Mouse (Mus musculus): ENCODE measurements around the gene Clic1.

The Clic1 gene

DNA sequence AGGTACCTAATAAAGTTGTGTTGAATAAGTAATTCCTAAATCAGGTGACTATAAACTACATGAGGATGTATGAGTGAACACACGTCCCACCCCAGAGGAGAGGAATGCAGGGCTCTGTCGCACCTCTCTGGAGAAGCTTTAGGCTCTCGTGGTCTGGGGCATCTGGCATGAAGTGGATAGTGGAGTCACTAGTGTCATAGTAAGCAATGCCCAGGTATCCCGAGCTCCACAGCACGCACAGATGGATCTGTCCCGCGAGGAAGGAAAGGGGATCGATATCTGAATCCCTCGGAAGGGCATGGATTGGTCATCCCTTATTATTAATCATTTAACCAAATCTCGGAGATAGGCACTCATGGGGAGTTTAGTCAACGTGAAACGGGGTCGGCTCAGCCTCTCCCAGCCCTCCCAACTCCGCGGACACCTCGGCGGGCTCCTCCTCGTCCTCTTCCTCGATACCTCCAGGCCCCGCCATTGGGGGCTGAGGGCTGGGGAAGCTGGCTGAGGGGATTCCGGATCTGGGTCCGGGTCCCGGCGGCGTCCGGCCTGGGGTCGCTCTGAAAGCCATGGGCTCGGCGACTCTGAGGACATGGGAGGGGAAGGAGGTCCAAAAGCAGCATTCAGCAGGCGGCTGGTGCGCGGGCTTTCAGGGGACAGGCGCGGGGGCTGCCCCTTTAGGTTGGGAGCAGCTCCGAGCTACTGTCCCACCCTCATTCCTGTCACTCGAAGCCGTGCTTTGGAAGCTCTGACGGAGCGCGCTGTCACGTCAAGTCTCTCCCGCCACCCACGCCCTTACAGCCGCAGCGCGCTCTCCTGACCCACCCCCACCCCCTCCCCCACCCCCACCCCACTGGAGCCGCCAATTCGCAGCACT is 3.7 kb upstream of the Clic1 start:
- DNase-seq (ENCODE audit: low read depth), result no peak

DNA sequence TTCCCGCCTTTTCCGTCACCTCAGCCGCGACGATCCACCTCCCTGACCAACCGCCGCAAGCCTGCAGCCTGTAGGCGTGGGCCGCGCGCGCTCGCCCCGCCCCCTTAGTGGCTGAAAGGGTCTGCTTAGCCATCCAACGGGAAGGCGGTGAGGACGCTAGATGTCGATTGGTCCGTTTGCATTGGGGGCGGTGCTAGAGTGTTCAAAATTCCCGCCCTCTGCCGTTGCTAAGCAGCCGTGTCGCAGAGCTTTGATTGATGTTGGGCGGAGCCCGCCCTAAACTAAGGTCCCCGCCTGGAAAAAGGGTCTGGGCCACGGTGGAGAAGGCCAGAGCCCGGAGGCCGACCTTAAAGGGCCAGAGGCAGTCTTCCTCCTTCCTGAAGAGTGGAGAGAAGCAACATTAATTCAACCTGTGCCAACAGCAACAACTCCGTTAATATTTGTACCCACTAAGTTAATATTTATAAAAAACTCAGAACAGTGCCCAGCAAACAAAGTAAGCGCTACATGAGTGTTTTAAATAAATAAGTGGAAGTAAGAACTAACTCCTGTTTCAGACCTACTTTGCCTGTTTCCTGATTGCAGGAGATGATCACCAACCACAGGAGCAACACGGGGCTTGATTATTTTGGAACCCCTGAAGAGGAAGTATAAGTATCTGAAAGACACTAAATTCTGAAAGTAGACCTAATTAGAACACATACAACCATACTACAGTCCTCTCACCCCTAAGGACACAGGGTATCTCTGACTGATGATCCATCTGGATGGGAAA is 2.9 kb upstream of the Clic1 start, which contains the start of gene Msh5:
Gene Msh5 (minus strand): TSS at position 65 of the 775 bp plus-strand sequence.
- DNase-seq (ENCODE audit: low read depth), result peak; percentile 99

DNA sequence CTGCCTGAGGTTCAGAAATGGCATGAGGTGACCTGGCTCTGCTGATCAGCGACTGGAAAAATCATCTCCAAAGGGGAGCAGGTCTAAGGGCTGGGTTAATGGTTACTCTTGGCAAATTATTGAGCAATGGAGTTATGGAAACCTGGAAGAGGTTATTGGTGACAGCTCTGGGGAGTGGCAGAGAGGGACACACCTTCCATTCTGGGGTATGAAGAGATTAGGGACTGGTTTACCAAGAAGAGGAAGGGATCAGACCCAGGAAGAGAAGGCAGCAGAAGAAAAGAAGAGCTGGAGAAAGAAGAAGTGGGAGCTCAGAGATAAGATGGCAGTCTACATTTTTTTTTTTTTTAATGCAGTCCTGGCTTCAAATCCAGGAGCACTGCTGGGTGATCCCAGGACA is 2.1 kb upstream of the Clic1 start:
- DNase-seq (ENCODE audit: low read depth), result no peak

DNA sequence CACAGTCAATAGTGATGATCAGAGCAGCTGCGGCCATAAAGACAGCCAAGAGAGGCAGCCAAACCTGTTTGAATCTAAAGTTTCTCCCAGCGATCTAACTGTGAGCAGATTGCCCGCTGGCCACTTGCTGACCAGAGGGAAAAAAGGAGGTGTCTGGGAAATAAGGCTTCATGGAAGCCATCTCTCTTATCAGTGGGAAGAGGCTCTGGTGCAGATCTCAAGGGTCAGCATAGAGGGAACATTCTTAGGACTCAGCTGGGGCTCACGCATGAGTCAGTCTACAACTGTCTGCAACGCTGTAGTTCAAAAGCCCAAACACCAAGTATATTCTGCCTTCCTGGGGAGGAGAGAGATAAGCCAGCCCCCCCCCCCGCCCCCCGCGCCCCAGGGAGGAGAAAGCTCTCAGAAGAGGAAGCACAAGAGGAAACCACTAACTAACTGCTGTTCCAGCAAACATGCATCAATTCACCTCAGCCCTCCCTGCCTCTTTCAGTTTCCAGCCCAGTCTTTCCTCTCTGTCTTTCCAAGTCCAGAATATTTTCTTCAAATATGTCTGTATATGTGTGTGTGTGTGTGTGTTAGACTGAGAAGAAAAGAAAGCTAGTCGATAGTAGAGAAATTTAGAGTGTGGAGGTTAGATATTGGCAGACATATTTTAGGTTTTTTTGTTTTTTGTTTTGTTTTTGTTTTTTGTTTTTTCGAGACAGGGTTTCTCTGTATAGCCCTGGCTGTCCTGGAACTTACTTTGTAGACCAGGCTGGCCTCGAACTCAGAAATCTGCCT is 1.4 kb upstream of the Clic1 start:
- peak; percentile 53 for DNase-seq (ENCODE audit: low read depth)

DNA sequence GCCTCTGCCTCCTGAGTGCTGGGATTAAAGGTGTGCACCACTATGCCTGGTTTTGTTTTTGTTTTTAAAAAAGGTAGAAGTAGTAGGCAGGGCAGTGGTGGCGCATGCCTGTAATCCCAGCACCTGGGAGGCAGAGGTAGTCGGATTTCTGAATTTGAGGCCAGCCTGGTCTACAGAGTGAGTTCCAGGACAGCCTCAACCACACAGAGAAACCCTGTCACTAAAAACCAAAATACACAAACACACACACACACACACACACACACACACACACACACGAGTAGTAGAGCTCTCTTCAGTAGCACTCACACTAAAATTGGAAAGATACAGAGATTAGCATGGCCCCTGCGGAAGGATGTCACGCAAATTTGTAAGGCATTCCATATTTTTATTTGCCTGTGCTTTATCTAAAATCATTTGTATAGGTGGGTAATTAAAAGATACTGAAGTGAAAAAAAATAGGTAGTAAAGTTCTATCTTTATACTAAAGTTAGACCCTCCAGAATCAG is 780 bp upstream of the Clic1 start:
- no peak for DNase-seq (ENCODE audit: low read depth)

DNA sequence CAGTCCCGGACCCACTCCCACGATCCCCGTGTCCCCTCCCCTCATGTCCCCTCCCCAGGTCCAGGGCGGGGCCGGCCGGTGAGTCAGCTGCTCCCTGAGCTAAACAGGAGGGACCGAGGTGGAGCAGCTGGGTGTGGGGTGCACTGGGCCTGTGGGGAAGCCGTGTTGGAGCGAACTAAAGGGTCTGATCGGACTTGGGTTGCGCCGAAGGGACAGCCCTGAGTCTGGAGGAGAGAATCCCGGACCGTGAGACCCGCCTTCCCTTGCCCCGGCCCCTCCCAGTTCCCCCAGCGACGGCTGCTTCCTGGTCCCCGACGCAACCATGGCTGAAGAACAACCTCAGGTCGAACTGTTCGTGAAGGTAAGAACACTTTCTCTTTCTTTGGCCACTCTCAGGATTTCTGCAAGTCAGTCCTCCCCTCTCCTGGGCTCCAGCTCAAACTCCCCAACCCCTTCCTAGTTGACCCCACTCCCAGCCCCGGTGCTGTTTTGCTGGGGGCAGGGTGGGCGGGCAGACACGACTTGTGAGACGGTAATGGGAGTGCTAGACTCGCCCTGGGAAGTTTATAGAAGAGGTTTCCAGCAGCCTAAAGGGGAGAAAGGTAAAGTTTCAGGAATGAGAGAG is 472 bp downstream of the Clic1 start:
- DNase-seq (ENCODE audit: low read depth), result peak; percentile 88

DNA sequence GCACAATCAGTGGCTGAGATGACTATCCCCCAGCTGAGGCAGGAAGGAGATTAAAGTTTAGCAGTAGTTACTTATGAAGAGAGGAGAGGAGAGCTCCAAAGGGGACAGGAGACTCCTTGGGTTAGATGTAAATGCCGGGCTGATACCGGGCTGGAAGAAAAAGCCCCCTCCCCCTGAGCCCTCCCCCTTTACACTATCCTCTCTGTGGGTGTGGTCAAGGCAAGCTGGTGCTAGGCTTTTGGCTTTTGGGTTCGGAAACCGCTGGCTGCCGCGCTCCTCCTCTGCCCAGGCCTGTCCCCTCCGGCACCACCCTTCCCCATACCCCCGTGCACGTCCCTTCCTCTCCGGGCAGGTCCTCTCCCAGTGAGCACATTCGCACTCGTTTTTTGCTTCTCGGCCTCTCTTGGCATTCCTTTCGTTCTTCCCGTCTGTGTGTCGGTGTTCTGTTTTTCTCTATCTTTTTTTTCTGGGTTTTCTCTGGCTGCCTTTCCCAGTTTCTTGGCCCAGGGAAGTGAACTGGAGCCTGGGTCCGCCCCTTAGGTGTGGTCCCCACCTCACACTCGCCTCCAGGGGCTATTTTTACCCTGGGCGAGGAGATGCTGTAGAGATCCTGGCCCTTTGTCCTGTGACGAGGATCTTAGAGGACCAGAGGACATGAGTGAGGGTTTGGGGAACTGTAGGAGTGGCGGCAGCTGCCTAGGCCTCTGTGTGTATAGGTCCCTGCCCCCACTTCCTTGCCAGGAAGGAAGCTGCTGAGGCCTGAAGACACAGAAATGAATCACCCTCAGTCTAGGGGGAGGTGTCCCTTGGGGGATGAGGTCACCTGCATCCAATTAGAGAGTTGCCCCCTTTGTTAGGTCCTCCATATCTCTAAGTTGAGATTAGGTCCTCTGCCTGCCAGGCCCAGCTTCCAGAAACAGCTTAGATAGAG is 1.7 kb downstream of the Clic1 start:
- peak; percentile 90 for DNase-seq (ENCODE audit: low read depth)

DNA sequence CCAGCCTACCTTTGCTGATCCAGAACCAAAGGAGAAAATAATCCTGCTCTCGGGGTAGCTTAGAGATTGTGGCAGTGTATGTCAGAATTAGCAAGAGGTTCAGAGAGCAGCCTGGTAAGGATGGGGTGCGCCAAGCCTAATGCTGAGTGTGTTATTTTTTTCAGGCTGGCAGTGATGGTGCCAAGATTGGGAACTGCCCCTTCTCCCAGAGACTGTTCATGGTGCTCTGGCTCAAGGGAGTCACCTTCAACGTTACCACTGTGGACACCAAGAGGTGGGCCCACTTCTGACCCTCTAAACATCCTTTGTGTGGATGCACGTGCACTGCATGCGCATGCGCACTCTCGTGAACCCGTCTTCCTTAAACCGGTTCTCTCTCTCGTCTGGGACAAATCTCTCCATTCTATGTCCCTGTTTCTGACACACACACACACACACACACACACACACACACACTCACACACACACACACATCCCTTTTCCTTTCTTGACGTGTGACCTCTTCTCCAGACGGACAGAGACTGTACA is 2.6 kb downstream of the Clic1 start:
- no peak for DNase-seq (ENCODE audit: low read depth)

DNA sequence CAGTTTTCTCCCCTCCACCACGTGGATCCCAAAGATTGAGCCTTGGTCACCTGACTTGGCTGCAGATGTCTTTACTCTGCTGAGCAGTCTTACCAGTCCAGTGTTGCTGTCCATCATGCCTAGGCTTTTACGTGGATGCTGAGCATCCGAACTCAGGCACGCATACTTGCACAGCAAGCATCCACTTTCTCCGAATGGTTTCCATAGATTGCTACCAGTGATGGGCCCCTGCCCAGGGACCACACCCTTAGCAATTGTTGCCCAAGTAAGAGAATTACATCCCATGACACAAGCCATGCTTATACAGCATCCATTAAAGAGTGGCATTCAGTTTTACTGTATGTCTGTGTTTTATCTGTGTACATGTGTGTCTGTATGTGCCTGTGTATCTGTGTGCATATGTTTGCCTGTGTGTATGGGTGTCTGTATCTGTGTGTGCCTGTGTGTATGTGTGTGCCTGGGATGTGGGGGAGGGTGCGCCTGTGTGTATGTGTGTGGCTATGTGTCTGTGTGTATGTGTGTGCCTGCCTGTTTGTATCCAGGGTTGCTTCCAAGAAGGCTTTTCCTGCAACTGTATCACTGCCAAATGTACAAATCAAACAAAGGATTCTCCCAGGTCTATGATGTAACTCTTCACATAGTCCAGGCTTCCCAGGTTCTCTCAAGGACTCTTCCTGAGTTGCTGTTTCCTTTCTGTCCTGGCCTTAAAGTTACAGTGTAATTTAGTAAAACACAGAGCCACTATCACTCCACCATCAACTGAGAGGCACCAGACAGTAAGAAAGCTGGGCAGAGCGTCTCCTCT is 6.1 kb downstream of the Clic1 start:
- no peak for DNase-seq (ENCODE audit: low read depth)

DNA sequence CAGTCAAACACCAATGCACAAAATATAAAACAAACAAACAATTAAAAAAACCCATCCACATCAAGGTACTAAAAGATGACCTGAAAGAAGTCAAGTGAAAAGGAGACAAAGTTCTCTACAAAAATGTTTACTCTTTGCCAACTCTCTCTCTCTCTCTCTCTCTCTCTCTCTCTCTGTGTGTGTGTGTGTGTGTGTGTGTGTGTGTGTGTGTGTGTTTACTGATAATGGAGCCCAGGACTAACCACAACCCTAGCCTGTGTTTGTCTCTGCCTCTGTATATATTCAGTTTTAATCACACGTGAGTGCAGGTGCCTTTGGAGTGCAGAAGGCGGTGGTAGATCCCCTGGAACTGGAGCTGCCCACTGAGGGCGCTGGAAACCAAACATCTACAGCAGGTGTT is 7.3 kb downstream of the Clic1 start:
- DNase-seq (ENCODE audit: low read depth), result no peak

DNA sequence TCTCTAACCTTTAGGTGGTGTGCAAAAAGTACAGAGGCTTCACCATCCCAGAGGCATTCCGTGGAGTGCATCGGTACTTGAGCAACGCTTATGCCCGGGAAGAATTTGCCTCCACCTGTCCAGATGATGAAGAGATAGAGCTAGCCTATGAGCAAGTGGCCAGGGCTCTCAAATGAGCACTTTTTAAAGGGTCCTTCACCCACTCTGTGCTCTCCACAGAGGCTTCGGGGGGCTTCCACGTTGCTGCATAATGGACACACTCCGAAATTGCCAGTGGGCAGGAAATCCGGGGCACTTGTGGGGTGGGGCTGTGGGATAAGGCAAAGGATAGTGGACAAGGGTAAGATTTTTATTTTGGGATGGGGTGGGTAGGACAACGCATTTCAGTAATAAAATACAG is 8.6 kb downstream of the Clic1 start:
- DNase-seq (ENCODE audit: low read depth), result no peak

DNA sequence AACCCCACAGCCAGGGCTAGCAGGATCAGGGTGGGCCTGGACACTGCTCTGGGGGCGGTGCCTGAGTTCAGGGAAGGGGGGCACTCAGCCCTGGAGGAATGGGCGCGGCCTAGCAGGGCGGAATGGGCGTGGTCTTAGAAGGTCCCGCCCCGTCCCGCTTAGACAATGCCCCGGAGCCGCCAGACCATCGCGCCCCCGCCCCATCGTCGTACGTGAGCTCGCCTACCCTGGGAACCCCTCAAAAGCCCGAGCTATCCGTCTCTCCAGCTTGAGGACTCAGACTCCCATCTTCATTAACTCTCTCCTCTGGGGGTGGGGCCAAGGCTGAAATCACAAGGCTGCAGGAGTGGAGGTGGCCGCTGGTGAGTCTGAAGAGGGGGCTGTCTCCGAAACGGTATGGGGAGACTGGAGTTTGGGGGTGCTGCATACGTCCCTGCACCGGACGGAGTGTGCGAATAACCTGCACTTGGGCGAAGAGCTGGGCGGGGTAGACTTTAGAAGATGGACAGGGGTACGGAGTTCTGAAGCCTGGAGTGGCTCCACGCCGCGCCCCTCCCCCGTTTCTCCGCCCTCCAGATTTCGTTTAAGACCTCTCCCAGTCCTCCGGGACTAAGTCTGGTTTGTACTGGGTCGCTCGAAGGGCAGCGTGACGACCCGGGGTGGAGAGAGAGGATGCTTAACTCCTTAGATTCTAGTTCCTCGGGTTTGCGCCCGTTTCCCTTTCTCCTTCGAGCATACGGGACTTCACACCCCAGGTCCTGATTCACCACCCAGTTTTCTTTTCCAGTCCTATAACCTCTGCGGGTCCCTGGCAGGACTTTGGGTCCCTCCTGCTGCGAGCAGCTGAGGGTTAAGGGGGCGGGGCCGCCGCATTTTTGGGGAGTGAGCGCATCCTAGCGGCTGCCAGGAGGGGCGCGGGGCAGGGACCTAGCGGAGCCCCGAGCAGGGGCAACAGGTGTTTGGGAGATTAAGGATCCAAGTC is 9.4 kb downstream of the Clic1 start, which contains the start of gene Ddah2:
Gene Ddah2 (plus strand): TSS at position 125 of the 982 bp plus-strand sequence.
- DNase-seq (ENCODE audit: low read depth), result peak; percentile 96

DNA sequence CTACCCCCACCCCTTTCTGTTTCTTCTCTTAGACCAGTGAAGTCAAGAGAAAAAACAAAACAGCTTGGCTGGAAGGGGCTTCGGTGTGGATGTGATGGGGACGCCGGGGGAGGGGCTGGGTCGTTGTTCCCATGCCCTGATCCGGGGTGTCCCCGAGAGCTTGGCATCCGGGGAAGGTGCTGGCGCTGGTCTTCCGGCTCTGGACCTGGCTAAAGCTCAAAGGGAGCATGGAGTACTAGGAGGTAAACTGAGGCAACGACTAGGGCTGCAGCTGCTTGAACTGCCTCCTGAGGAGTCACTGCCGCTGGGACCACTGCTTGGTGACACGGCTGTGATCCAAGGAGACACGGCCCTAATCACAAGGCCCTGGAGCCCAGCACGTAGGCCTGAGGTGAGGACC is 10.3 kb downstream of the Clic1 start:
- DNase-seq (ENCODE audit: low read depth), result no peak

DNA sequence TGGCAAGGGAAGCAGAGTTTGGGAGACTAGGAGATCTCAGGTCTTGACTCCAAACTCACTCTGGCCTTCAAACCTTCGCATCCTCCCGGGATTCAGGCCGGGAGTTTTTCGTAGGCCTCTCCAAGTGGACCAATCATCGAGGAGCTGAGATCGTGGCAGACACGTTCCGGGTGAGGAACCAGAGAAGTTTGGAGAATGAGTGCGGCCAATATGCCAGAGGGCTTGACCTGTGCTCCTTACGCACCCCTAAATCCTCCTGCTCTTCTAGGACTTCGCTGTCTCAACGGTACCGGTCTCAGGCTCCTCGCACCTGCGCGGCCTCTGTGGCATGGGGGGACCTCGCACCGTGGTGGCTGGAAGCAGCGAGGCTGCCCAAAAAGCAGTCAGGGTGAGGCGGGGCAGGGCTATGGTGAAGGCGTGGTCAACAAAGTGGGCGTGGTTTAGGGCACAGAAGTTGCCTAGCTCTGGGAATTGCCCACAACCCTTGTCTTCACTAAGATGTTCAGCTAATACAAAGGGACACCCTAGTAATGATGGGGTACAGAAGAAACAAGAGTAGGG is 11.1 kb downstream of the Clic1 start:
- peak; percentile 53 for DNase-seq (ENCODE audit: low read depth)

DNA sequence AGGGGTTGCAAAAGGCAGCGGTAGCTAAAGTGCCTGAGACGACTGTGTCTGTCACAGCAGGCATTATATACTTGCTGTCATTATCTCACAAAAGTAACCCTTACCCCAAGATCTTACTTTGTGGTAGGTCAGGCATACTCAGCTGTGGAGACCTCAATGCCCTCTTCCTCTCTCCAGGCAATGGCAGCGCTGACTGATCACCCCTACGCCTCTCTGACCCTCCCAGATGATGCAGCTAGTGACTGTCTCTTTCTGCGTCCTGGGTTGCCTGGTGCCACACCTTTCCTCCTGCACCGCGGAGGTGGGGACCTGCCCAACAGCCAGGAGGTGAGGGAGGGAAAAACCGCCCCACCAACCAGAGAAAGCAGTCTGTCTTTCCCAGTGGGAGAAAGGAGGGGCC is 11.5 kb downstream of the Clic1 start:
- no peak for DNase-seq (ENCODE audit: low read depth)

DNA sequence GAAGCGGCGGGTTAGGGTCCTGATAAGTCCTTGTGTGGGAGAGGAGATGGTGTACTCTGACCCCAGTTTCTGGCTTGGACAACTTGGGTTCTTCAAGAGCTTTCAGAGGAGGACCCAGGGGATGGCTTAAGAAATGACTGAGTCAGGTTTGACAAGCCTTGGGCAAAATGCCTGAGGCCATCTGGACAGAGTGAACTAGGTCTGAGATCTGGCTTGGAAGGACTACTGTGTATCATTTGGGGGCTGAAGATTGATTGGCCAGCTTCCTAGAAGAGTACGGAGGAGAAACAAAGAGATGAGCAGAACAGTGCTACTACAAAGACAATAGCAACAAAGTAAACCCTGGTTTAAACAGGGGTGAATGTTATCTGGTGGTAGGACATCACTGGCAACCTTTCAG is 13.7 kb downstream of the Clic1 start:
- DNase-seq (ENCODE audit: low read depth), result peak; percentile 46

DNA sequence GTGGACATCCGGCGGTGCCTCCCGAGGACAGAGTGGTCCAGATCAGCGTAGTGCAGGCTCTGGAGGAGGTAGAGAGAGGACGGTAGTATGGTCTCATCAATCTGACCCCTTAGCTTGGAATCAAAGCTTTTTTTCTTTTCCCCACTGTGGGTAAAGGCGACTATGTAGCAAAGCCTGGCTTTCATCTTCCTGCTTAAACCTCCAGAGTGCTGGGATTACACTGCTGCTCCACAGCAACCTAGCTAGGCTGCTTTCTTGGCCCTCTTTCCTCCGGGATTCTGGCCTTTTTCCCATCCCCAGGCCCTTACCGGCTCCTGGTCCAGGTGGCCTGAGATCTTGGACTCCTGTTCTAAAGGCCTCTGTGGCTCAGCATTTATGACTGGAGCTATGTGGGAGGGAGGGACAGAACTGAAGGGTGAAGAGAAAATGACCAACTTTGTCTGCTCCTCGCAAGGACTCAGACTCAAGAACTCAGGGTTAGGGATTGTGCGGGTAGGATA is 14.7 kb downstream of the Clic1 start:
- DNase-seq (ENCODE audit: low read depth), result no peak
